11 mouse cellular contexts compared by ENCODE assay signal in genomic region chr10:86264618-86265017, GRCm38 (mm10). TPM values are rescaled to one million over a fixed set of nuclear protein-coding genes. Genes with fewer than 3 reads are reported as not detected.
A peak's percentile ranks its signal among the peaks of the same experiment; 100 is the strongest.
DNase-seq lines count a peak whose midpoint lies in the region; ATAC-seq and TF ChIP-seq lines count a peak whose summit lies in the region.
"Had no signal": no experiment of that assay in that cellular context is flagged by ENCODE, and none has a peak within 500 bp of the region (broad histone marks: within the 10 kb centered on the region; RNA-seq: fewer than 3 reads in every experiment).

No protein-coding gene starts in this region.

- no peak overlapping the region for H3K27ac ChIP-seq in lung, embryonic 14.5 days (ENCODE audit: low read depth)
- no peak overlapping the region; the same call in 1 of the 2 replicates for H3K27ac ChIP-seq in kidney, embryonic 14.5 days (ENCODE audit: low read depth, low read length)
- no peak overlapping the region for H3K27ac ChIP-seq in liver, embryonic 12.5 days
- H3K27ac ChIP-seq: embryonic facial prominence, embryonic 15.5 days; forebrain, embryonic 15.5 days; neural tube, embryonic 15.5 days had no signal

- no peaks in the 10 kb centered on the region for H3K27me3 ChIP-seq in lung, embryonic 14.5 days (ENCODE audit: insufficient read depth, low read length)
- H3K27me3 ChIP-seq in kidney, embryonic 14.5 days (ENCODE audit: control insufficient read depth, insufficient read depth, low read length): no peaks in the 10 kb centered on the region
- no peaks in the 10 kb centered on the region; the same call in 1 of the 2 replicates for H3K27me3 ChIP-seq in liver, embryonic 12.5 days (replicated peaks)
- H3K27me3 ChIP-seq: embryonic facial prominence, embryonic 15.5 days; forebrain, embryonic 15.5 days; neural tube, embryonic 15.5 days had no signal

- TF ChIP-seq CTCF in lung, embryonic 14.5 days (IDR thresholded peaks at IDR 0.05; ENCODE audit: low read depth): no peak

- no peak overlapping the region for H3K4me3 ChIP-seq in lung, embryonic 14.5 days (ENCODE audit: low read depth, low read length)
- no peak overlapping the region for H3K4me3 ChIP-seq in kidney, embryonic 14.5 days (ENCODE audit: low read length)
- no peak overlapping the region for H3K4me3 ChIP-seq in liver, embryonic 12.5 days
- H3K4me3 ChIP-seq: embryonic facial prominence, embryonic 15.5 days; forebrain, embryonic 15.5 days; neural tube, embryonic 15.5 days had no signal

- H3K4me1 ChIP-seq in lung, embryonic 14.5 days (ENCODE audit: insufficient read depth): no peaks in the 10 kb centered on the region
- no peaks in the 10 kb centered on the region for H3K4me1 ChIP-seq in kidney, embryonic 14.5 days (ENCODE audit: control insufficient read depth, insufficient read depth, low read length)
- H3K4me1 ChIP-seq in liver, embryonic 12.5 days: no peaks in the 10 kb centered on the region
- H3K4me1 ChIP-seq: embryonic facial prominence, embryonic 15.5 days; forebrain, embryonic 15.5 days; neural tube, embryonic 15.5 days had no signal

- DNase-seq in lung, embryonic 14.5 days: peak; percentile 27
- no peak for DNase-seq in lung, postnatal 14 days
- DNase-seq in heart, adult 9 months (ENCODE audit: low spot score in 2 of 2): peak; percentile 65 to 69
- DNase-seq in lung, postnatal 36 days: peak; percentile 47
- DNase-seq in thymus, postnatal 36 days: no peak
- DNase-seq in cerebellum, postnatal 14 days: no peak

- H3K9me3 ChIP-seq in lung, embryonic 14.5 days (ENCODE audit: low read depth, low read length): no peaks in the 10 kb centered on the region
- no peaks in the 10 kb centered on the region; the same call in 1 of the 2 replicates for H3K9me3 ChIP-seq in kidney, embryonic 14.5 days (ENCODE audit: control insufficient read depth, low read length)
- no peaks in the 10 kb centered on the region for H3K9me3 ChIP-seq in liver, embryonic 12.5 days (replicated peaks)
- H3K9me3 ChIP-seq: forebrain, embryonic 15.5 days; neural tube, embryonic 15.5 days had no signal

- H3K4me2 ChIP-seq in lung, embryonic 14.5 days: no peak overlapping the region
- no peak overlapping the region for H3K4me2 ChIP-seq in kidney, embryonic 14.5 days (replicated peaks; ENCODE audit: low read depth, low read length)
- H3K4me2 ChIP-seq in liver, embryonic 12.5 days: no peak overlapping the region
- H3K4me2 ChIP-seq: embryonic facial prominence, embryonic 15.5 days; forebrain, embryonic 15.5 days; neural tube, embryonic 15.5 days had no signal

- ATAC-seq in lung, embryonic 14.5 days (ENCODE audit: insufficient read depth): no peak
- ATAC-seq in kidney, embryonic 14.5 days (ENCODE audit: low FRiP score, low TSS enrichment): peak; percentile 35; the same call in 1 of the 2 replicates
- ATAC-seq in liver, embryonic 12.5 days: no peak
- ATAC-seq: forebrain, embryonic 15.5 days had no signal

- H3K36me3 ChIP-seq in lung, embryonic 14.5 days (ENCODE audit: insufficient read depth): no peaks in the 10 kb centered on the region
- H3K36me3 ChIP-seq in kidney, embryonic 14.5 days (ENCODE audit: control insufficient read depth, insufficient read depth, low read length): no peaks in the 10 kb centered on the region
- H3K36me3 ChIP-seq in liver, embryonic 12.5 days: no peaks in the 10 kb centered on the region
- H3K36me3 ChIP-seq: embryonic facial prominence, embryonic 15.5 days; forebrain, embryonic 15.5 days; neural tube, embryonic 15.5 days had no signal

- H3K9ac ChIP-seq in lung, embryonic 14.5 days: no peak overlapping the region
- no peak overlapping the region for H3K9ac ChIP-seq in kidney, embryonic 14.5 days (ENCODE audit: low read depth, low read length)
- H3K9ac ChIP-seq in liver, embryonic 12.5 days: no peak overlapping the region
- H3K9ac ChIP-seq: embryonic facial prominence, embryonic 15.5 days; forebrain, embryonic 15.5 days; neural tube, embryonic 15.5 days had no signal

- WGBS in lung, embryonic 14.5 days: 69% methylated on average over 9 of the region's 9 CpGs
- WGBS in kidney, embryonic 14.5 days: 69% methylated on average over 9 of the region's 9 CpGs
- WGBS in liver, embryonic 12.5 days (ENCODE audit: insufficient replicate concordance): 64% methylated on average over 9 of the region's 9 CpGs

RNA-seq across cellular contexts. Expression of gene Timp3, which starts 35.6 kb away (rescaled TPM):
- polyA plus RNA-seq in lung, embryonic 14.5 days (2014; fragmentation: Nextera tagmentation; extraction: Ambion mirVana): 42.6 and 44.1 TPM in 2 replicates
- 31.9 and 60.1 TPM in 2 replicates for polyA plus RNA-seq in kidney, embryonic 14.5 days (2014; fragmentation: Nextera tagmentation; extraction: Ambion mirVana)
- 16.3 and 17.0 TPM in 2 replicates for polyA plus RNA-seq in liver, embryonic 12.5 days (2016; fragmentation: Nextera tagmentation; extraction: Ambion mirVana)

Comparison
In these comparisons a context has a peak if more than half of its experiments do, and no peak if none do; other contexts are left out.
1. DNase-seq: peak in lung, embryonic 14.5 days (single experiment), heart, adult 9 months (2 of 2) and lung, postnatal 36 days (single experiment); none in lung, postnatal 14 days (single experiment), thymus, postnatal 36 days (0 of 2) and cerebellum, postnatal 14 days (0 of 2).